In genomic region chrX:12860168-12860567, GRCm38 (mm10) we compare ENCODE assay signal across 12 mouse cellular contexts.
A peak's percentile ranks its signal among the peaks of the same experiment; 100 is the strongest.
DNase-seq lines count a peak whose midpoint lies in the region; ATAC-seq and TF ChIP-seq lines count a peak whose summit lies in the region.
"Had no signal": no experiment of that assay in that cellular context is flagged by ENCODE, and none has a peak within 500 bp of the region (broad histone marks: within the 10 kb centered on the region; RNA-seq: fewer than 3 reads in every experiment).

No protein-coding gene starts in this region.

- no peak for TF ChIP-seq EP300 in lung, postnatal 0 days (IDR thresholded peaks at IDR 0.05)

- peak; percentile 34 for DNase-seq in adrenal gland, postnatal 14 days
- no peak for DNase-seq in adrenal gland, postnatal 36 days
- no peak for DNase-seq in layer of hippocampus, adult 2 months (ENCODE audit: low spot score in 2 of 2)
- no peak for DNase-seq in layer of hippocampus, adult 11-12 months (ENCODE audit: low spot score)
- DNase-seq in lung, postnatal 0 days (ENCODE audit: low spot score) = peak; percentile 63
- DNase-seq in right cerebral cortex, adult 2 months (ENCODE audit: low spot score in 2 of 2) = no peak
- no peak for DNase-seq in cerebellum, postnatal 36 days
- DNase-seq: adrenal gland, postnatal 25 days; gastrocnemius, postnatal 25 days had no signal

- no peak overlapping the region for H3K4me3 ChIP-seq in layer of hippocampus, adult 2 months
- H3K4me3 ChIP-seq in embryonic fibroblast, embryonic 13.5 days (ENCODE audit: insufficient read depth, low read length) = no peak overlapping the region
- H3K4me3 ChIP-seq in lung, postnatal 0 days (ENCODE audit: low read depth, low read length) = no peak overlapping the region
- H3K4me3 ChIP-seq: embryonic facial prominence, embryonic 13.5 days had no signal

- 63% methylated on average over 6 of the region's 6 CpGs for WGBS in lung, postnatal 0 days

- no peaks in the 10 kb centered on the region for H3K9me3 ChIP-seq in lung, postnatal 0 days (ENCODE audit: low read length)
- H3K9me3 ChIP-seq: embryonic facial prominence, embryonic 13.5 days had no signal

- H3K27ac ChIP-seq in layer of hippocampus, adult 2 months = no peak overlapping the region
- H3K27ac ChIP-seq in embryonic fibroblast, embryonic 13.5 days (ENCODE audit: insufficient read depth, low read length) = peak overlapping the region; percentile 88
- H3K27ac ChIP-seq in lung, postnatal 0 days (ENCODE audit: low read length) = no peak overlapping the region
- H3K27ac ChIP-seq: macrophage had no signal

- no peak for TF ChIP-seq POLR2A in embryonic fibroblast, embryonic 13.5 days (IDR thresholded peaks at IDR 0.05; ENCODE audit: low read depth, low read length)

- H3K9ac ChIP-seq in lung, postnatal 0 days (replicated peaks; ENCODE audit: low read depth) = no peak overlapping the region
- H3K9ac ChIP-seq: embryonic facial prominence, embryonic 13.5 days had no signal

- peak; percentile 58 for ATAC-seq in lung, postnatal 0 days

- peaks cover 9% of the 10 kb centered on the region for H3K4me1 ChIP-seq in embryonic fibroblast, embryonic 13.5 days (ENCODE audit: control insufficient read depth, insufficient read depth, low read length)
- no peaks in the 10 kb centered on the region for H3K4me1 ChIP-seq in lung, postnatal 0 days (ENCODE audit: insufficient read depth, low read depth, low read length)
- H3K4me1 ChIP-seq: embryonic facial prominence, embryonic 13.5 days had no signal

- H3K4me2 ChIP-seq in lung, postnatal 0 days (replicated peaks; ENCODE audit: low read depth, low read length) = no peak overlapping the region
- H3K4me2 ChIP-seq: embryonic facial prominence, embryonic 13.5 days had no signal

- H3K27me3 ChIP-seq in lung, postnatal 0 days (replicated peaks; ENCODE audit: insufficient read depth, low read length) = no peaks in the 10 kb centered on the region
- H3K27me3 ChIP-seq: embryonic facial prominence, embryonic 13.5 days had no signal

- no peaks in the 10 kb centered on the region for H3K36me3 ChIP-seq in lung, postnatal 0 days (ENCODE audit: insufficient read depth, low read length)
- H3K36me3 ChIP-seq: embryonic facial prominence, embryonic 13.5 days had no signal

- TF ChIP-seq CTCF in layer of hippocampus, adult 2 months (conservative IDR thresholded peaks at IDR 0.05) = peak; percentile 41
- no peak for TF ChIP-seq CTCF in embryonic fibroblast, embryonic 13.5 days (IDR thresholded peaks at IDR 0.05; ENCODE audit: borderline replicate concordance, insufficient read depth, low read length)
- TF ChIP-seq CTCF in lung, postnatal 0 days (IDR thresholded peaks at IDR 0.05) = peak; percentile 64

Comparison
In these comparisons a context has a peak if more than half of its experiments do, and no peak if none do; other contexts are left out.
1. DNase-seq: peak in adrenal gland, postnatal 14 days (single experiment) and lung, postnatal 0 days (single experiment); none in adrenal gland, postnatal 36 days (0 of 2), layer of hippocampus, adult 2 months (0 of 2), layer of hippocampus, adult 11-12 months (single experiment), right cerebral cortex, adult 2 months (0 of 2) and cerebellum, postnatal 36 days (0 of 2).